Mouse (Mus musculus): ENCODE data around the gene Rprd1b. TPM values are rescaled to one million over a fixed set of nuclear protein-coding genes. Genes with fewer than 3 reads are reported as not detected.
"Not testable (repeated sequence)": the region's sequence is repeated elsewhere in the genome, so short reads cannot be mapped to it uniquely, and the experiment has no call there.

Gene Rprd1b
- polyA plus RNA-seq, 1 experiment from 2014 or later: 64.4 TPM

- 90% methylated on average over 1 of the region's 1 CpGs for WGBS
- H3K27ac ChIP-seq: no peak overlapping the region
- H3K9me3 ChIP-seq (replicated peaks): no peaks in the 10 kb centered on the region
- no peaks in the 10 kb centered on the region for H3K4me1 ChIP-seq
- H3K4me3 ChIP-seq: no peak overlapping the region
- no peak for DNase-seq (ENCODE audit: low spot score)
- peaks cover 89% of the 10 kb centered on the region for H3K36me3 ChIP-seq
- H3K27me3 ChIP-seq (ENCODE audit: low read depth, poor library complexity, severe bottlenecking): no peaks in the 10 kb centered on the region
These were observed 20.4 kb downstream of the Rprd1b start for GRCm38 (mm10) chr2:158048718-158049117.

- no peak for DNase-seq (ENCODE audit: low spot score)
- 97% methylated on average over 8 of the region's 8 CpGs for WGBS
- H3K4me3 ChIP-seq: no peak overlapping the region
- H3K27ac ChIP-seq: no peak overlapping the region
- H3K9me3 ChIP-seq (replicated peaks): no peaks in the 10 kb centered on the region
- no peaks in the 10 kb centered on the region for H3K4me1 ChIP-seq
- H3K36me3 ChIP-seq: peaks cover 84% of the 10 kb centered on the region
- no peaks in the 10 kb centered on the region for H3K27me3 ChIP-seq (ENCODE audit: low read depth, poor library complexity, severe bottlenecking)
These were observed 21.8 kb downstream of the Rprd1b start for GRCm38 (mm10) chr2:158050116-158050515.

- peaks cover 86% of the 10 kb centered on the region for H3K36me3 ChIP-seq
- H3K27me3 ChIP-seq (ENCODE audit: low read depth, poor library complexity, severe bottlenecking): no peaks in the 10 kb centered on the region
These were observed 26.3 kb downstream of the Rprd1b start for GRCm38 (mm10) chr2:158054596-158054995.

GRCm38 (mm10) chr2:158055383-158055782 lies 27.1 kb downstream of the Rprd1b start:
- H3K27me3 ChIP-seq (ENCODE audit: low read depth, poor library complexity, severe bottlenecking); H3K27ac ChIP-seq; DNase-seq (ENCODE audit: low spot score); H3K9me3 ChIP-seq (replicated peaks); H3K4me3 ChIP-seq; H3K4me1 ChIP-seq: not testable (repeated sequence)
- 86% methylated on average over 8 of the region's 8 CpGs for whole genome bisulfite sequencing
- peaks cover 86% of the 10 kb centered on the region for H3K36me3 ChIP-seq

More at GRCm38 (mm10) chr2:158054596-158054995, 26.3 kb downstream of the Rprd1b start:
- 92% methylated on average over 3 of the region's 3 CpGs for WGBS
- no peak for DNase-seq (ENCODE audit: low spot score)
- no peaks in the 10 kb centered on the region for H3K4me1 ChIP-seq
- H3K9me3 ChIP-seq (replicated peaks): no peaks in the 10 kb centered on the region
- H3K27ac ChIP-seq: no peak overlapping the region
- H3K4me3 ChIP-seq: no peak overlapping the region

GRCm38 (mm10) chr2:158057030-158057429 lies 28.7 kb downstream of the Rprd1b start:
- H3K4me3 ChIP-seq: no peak overlapping the region
- H3K27me3 ChIP-seq (ENCODE audit: low read depth, poor library complexity, severe bottlenecking): no peaks in the 10 kb centered on the region
- H3K9me3 ChIP-seq (replicated peaks): no peaks in the 10 kb centered on the region
- no peak overlapping the region for H3K27ac ChIP-seq
- DNase-seq (ENCODE audit: low spot score): no peak
- H3K4me1 ChIP-seq: no peaks in the 10 kb centered on the region
- peaks cover 90% of the 10 kb centered on the region for H3K36me3 ChIP-seq
- WGBS: 95% methylated on average over 3 of the region's 3 CpGs

DNA sequence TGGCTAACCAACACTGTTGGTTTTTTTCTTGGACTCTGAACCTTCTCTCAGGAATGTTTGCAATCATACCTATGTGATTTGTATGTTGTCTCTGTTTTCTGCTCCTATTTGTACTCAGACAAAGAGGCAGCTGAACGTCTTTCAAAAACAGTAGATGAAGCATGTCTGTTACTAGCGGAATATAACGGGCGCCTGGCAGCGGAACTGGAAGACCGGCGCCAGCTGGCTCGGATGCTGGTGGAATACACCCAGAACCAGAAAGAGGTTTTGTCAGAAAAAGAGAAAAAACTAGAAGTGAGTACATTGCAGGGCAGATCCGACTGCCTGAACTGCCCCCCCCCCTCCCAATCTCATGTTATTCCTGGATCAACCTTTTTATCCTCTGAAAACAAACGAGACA lies 30.2 kb downstream of the Rprd1b start:
- Histone ChIP-seq H3K36me3 (peaks cover 93% of the 10 kb centered on the region), H3K4me1 (no peaks in the 10 kb centered on the region), H3K9me3 (replicated peaks) (no peaks in the 10 kb centered on the region), H3K27ac (no peak overlapping the region), H3K27me3 (ENCODE audit: low read depth, poor library complexity, severe bottlenecking) (no peaks in the 10 kb centered on the region), H3K4me3 (no peak overlapping the region)
- 96% methylated on average over 10 of the region's 10 CpGs for WGBS
- no peak for DNase-seq (ENCODE audit: low spot score)

DNA sequence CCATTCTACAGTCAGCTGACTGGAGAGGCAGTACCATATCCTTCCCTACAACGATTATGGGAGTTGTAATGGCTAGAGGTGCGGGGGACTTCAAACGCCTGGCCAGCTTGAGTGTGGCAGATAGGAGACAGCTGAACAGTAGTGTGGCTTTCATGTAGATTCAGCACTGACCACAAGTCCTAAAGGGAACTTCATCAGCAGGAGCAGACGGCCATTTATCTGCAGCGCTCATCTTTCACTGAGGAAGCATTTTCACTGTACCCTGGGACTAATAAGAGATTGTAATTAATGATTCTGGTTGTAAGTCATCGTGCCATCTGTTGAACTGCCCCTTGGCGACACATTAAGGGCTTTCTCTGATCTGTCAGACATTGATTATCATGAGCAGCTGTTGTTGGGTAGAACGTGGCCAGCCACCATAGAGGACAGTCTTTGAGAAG lies 31.4 kb downstream of the Rprd1b start:
- no peaks in the 10 kb centered on the region for H3K9me3 ChIP-seq (replicated peaks)
- no peak overlapping the region for H3K27ac ChIP-seq
- 87% methylated on average over 8 of the region's 8 CpGs for WGBS
- H3K4me3 ChIP-seq: no peak overlapping the region
- peaks cover 98% of the 10 kb centered on the region for H3K36me3 ChIP-seq
- no peak for DNase-seq (ENCODE audit: low spot score)
- H3K4me1 ChIP-seq: no peaks in the 10 kb centered on the region
- H3K27me3 ChIP-seq (ENCODE audit: low read depth, poor library complexity, severe bottlenecking): no peaks in the 10 kb centered on the region

DNA sequence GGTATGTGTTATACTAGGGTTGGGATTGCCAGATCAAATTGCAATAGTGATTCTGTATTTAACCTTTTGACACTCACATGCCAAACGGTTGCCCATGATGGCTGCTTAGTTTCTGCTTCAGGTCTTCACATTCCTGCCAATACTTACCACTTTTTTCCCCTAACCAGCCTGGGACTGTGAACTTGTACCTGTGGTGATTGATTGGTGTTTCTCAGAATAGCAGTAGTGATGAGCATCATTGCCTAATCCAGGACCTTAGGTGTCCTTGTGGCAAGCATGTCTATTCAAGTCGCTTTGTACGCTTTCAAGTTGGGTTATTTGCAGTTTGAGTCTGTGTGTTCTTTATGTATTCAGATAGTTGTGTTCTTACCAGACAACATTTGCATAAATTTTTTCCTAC lies 34.7 kb downstream of the Rprd1b start:
- DNase-seq (ENCODE audit: low spot score): no peak
- Histone ChIP-seq H3K4me1 (no peaks in the 10 kb centered on the region), H3K27ac (no peak overlapping the region), H3K27me3 (ENCODE audit: low read depth, poor library complexity, severe bottlenecking) (no peaks in the 10 kb centered on the region), H3K9me3 (replicated peaks) (no peaks in the 10 kb centered on the region), H3K4me3 (no peak overlapping the region), H3K36me3 (peaks cover 96% of the 10 kb centered on the region)
- 91% methylated on average over 3 of the region's 3 CpGs for WGBS

- Histone ChIP-seq H3K4me3 (no peak overlapping the region), H3K36me3 (peaks cover 85% of the 10 kb centered on the region), H3K9me3 (replicated peaks) (no peaks in the 10 kb centered on the region), H3K4me1 (no peaks in the 10 kb centered on the region), H3K27me3 (ENCODE audit: low read depth, poor library complexity, severe bottlenecking) (no peaks in the 10 kb centered on the region), H3K27ac (no peak overlapping the region)
- DNase-seq (ENCODE audit: low spot score): no peak
- WGBS: 64% methylated on average over 3 of the region's 3 CpGs
These were observed 36.3 kb downstream of the Rprd1b start for GRCm38 (mm10) chr2:158064571-158065048.

- WGBS: 92% methylated on average over 5 of the region's 5 CpGs
- H3K4me1 ChIP-seq: no peaks in the 10 kb centered on the region
These were observed 36.8 kb downstream of the Rprd1b start for GRCm38 (mm10) chr2:158065064-158065463.

GRCm38 (mm10) chr2:158066456-158066855 lies 38.2 kb downstream of the Rprd1b start:
- Histone ChIP-seq H3K27ac (no peak overlapping the region), H3K27me3 (ENCODE audit: low read depth, poor library complexity, severe bottlenecking) (no peaks in the 10 kb centered on the region), H3K4me3 (no peak overlapping the region), H3K4me1 (no peaks in the 10 kb centered on the region), H3K36me3 (peaks cover 84% of the 10 kb centered on the region), H3K9me3 (replicated peaks) (no peaks in the 10 kb centered on the region)
- no peak for DNase-seq (ENCODE audit: low spot score)

More at GRCm38 (mm10) chr2:158065064-158065463, 36.8 kb downstream of the Rprd1b start:
- Histone ChIP-seq H3K9me3 (replicated peaks) (no peaks in the 10 kb centered on the region), H3K27ac (no peak overlapping the region), H3K4me3 (no peak overlapping the region), H3K36me3 (peaks cover 84% of the 10 kb centered on the region), H3K27me3 (ENCODE audit: low read depth, poor library complexity, severe bottlenecking) (no peaks in the 10 kb centered on the region)
- no peak for DNase-seq (ENCODE audit: low spot score)

GRCm38 (mm10) chr2:158067260-158067824 lies 39.0 kb downstream of the Rprd1b start:
- 97% methylated on average over 5 of the region's 5 CpGs for WGBS
- Histone ChIP-seq H3K36me3 (peaks cover 84% of the 10 kb centered on the region), H3K9me3 (replicated peaks) (no peaks in the 10 kb centered on the region), H3K27me3 (ENCODE audit: low read depth, poor library complexity, severe bottlenecking) (no peaks in the 10 kb centered on the region), H3K4me3 (no peak overlapping the region), H3K4me1 (no peaks in the 10 kb centered on the region), H3K27ac (no peak overlapping the region)
- no peak for DNase-seq (ENCODE audit: low spot score)

- H3K27me3 ChIP-seq (ENCODE audit: low read depth, poor library complexity, severe bottlenecking): no peaks in the 10 kb centered on the region
- no peaks in the 10 kb centered on the region for H3K9me3 ChIP-seq (replicated peaks)
- no peak for DNase-seq (ENCODE audit: low spot score)
- H3K27ac ChIP-seq: no peak overlapping the region
- no peak overlapping the region for H3K4me3 ChIP-seq
- peaks cover 86% of the 10 kb centered on the region for H3K36me3 ChIP-seq
- H3K4me1 ChIP-seq: no peaks in the 10 kb centered on the region
These were observed 40.2 kb downstream of the Rprd1b start for GRCm38 (mm10) chr2:158068444-158068971.

All from limb, embryonic 10.5 days (tissue).